Mouse (Mus musculus) forebrain, embryonic 14.5 days (tissue): ENCODE data around the gene Rgs6. TPM values are rescaled to one million over a fixed set of nuclear protein-coding genes. Genes with fewer than 3 reads are reported as not detected.

ENCODE experiments used
- ATAC-seq: fragments of 200-750 bp; cut with Nextera tagmentation; 2 replicates; pipeline ENCODE4 v1.8.0; 2017; ENCODE audit warnings: mild to moderate bottlenecking, moderate library complexity
- DNase-seq: peaks from one replicate; pipeline ENCODE4 v3.0.0-alpha.2; 2015; ENCODE audit warnings: low spot score
- H3K27ac ChIP-seq: fragments of 300-500 bp; sonication (generic); 2 replicates; pipeline ENCODE4 v1.5.1; 2014; ENCODE audit warnings: low read depth, mild to moderate bottlenecking, control low read depth, low read length, moderate library complexity
- H3K27me3 ChIP-seq: fragments of 300-500 bp; sonication (generic); replicated peaks from 2 replicates; pipeline ENCODE4 v1.6.1; 2014; ENCODE audit warnings: low read length, control low read depth, mixed read lengths; ENCODE audit not compliant: control insufficient read depth, insufficient read depth
- H3K36me3 ChIP-seq: fragments of 300-500 bp; sonication (generic); 2 replicates; pipeline ENCODE4 v1.6.1; 2014; ENCODE audit warnings: low read length, control low read depth; ENCODE audit not compliant: control insufficient read depth, insufficient read depth
- H3K4me1 ChIP-seq: fragments of 300-500 bp; sonication (generic); 2 replicates; pipeline ENCODE4 v1.6.1; 2014; ENCODE audit warnings: antibody characterized with exemption, low read length, control low read depth; ENCODE audit not compliant: control insufficient read depth, insufficient read depth
- H3K4me2 ChIP-seq: fragments of 300-500 bp; sonication (generic); 2 replicates; pipeline ENCODE4 v1.6.1; 2014; ENCODE audit warnings: mild to moderate bottlenecking, control low read depth, low read length
- H3K4me3 ChIP-seq: fragments of 300-500 bp; sonication (generic); 2 replicates; pipeline ENCODE4 v1.5.1; 2014; ENCODE audit warnings: low read depth, low read length, control low read depth
- H3K9ac ChIP-seq: fragments of 300-500 bp; sonication (generic); 2 replicates; pipeline ENCODE4 v1.6.1; 2014; ENCODE audit warnings: mild to moderate bottlenecking, low read length, control low read depth, moderate library complexity
- H3K9me3 ChIP-seq: fragments of 300-500 bp; sonication (generic); replicated peaks from 2 replicates; pipeline ENCODE4 v1.6.1; 2016; ENCODE audit warnings: low read length, control low read depth, mixed read lengths; ENCODE audit not compliant: control insufficient read depth
- WGBS: fragments of 180-500 bp; shearing (Covaris S2); extraction: QIAGEN DNeasy Blood & Tissue Kit; methylation state at CpG from one replicate; pipeline ENCODE4 v1.1.7; 2014; 5-methylcytosine and 5-hydroxymethylcytosine counted together
- polyA plus RNA-seq: library from polyadenylated mRNA; unstranded; fragments of >200 nt; fragmentation: Nextera tagmentation; extraction: Ambion mirVana; gene quantifications from 2 replicates; pipeline ENCODE4 v1.2.1, GENCODE M21; 2014

The Rgs6 gene
- polyA plus RNA-seq, 1 experiment from 2014 or later = 5.0 TPM

GRCm38 (mm10) chr12:83209461-83209860 lies 621.4 kb downstream of the Rgs6 start:
- Histone ChIP-seq H3K4me3 (no peak overlapping the region), H3K36me3 (no peaks in the 10 kb centered on the region), H3K27ac (no peak overlapping the region), H3K9ac (no peak overlapping the region), H3K27me3 (no peaks in the 10 kb centered on the region), H3K4me2 (no peak overlapping the region), H3K9me3 (no peaks in the 10 kb centered on the region), H3K4me1 (peaks cover 11% of the 10 kb centered on the region)
- WGBS = 12% methylated on average over 6 of the region's 6 CpGs
- ATAC-seq = no peak
- DNase-seq = peak; percentile 53

GRCm38 (mm10) chr12:83210294-83210693 lies 622.2 kb downstream of the Rgs6 start:
- Histone ChIP-seq H3K4me3 (no peak overlapping the region), H3K9ac (no peak overlapping the region), H3K27ac (no peak overlapping the region), H3K9me3 (no peaks in the 10 kb centered on the region), H3K4me1 (peaks cover 11% of the 10 kb centered on the region), H3K36me3 (no peaks in the 10 kb centered on the region), H3K27me3 (no peaks in the 10 kb centered on the region), H3K4me2 (no peak overlapping the region)
- DNase-seq = no peak
- WGBS = 75% methylated on average over 5 of the region's 5 CpGs
- ATAC-seq = no peak

- Histone ChIP-seq H3K27me3 (no peaks in the 10 kb centered on the region), H3K4me3 (no peak overlapping the region), H3K9me3 (no peaks in the 10 kb centered on the region), H3K4me2 (no peak overlapping the region), H3K36me3 (no peaks in the 10 kb centered on the region), H3K9ac (no peak overlapping the region), H3K27ac (no peak overlapping the region), H3K4me1 (peaks cover 11% of the 10 kb centered on the region)
- 84% methylated on average over 3 of the region's 3 CpGs for WGBS
- ATAC-seq (no peak), DNase-seq (no peak)
Measured at GRCm38 (mm10) chr12:83210735-83211134, 622.6 kb downstream of the Rgs6 start.

GRCm38 (mm10) chr12:83211146-83211822 lies 623.2 kb downstream of the Rgs6 start:
- peaks cover 11% of the 10 kb centered on the region for H3K4me1 ChIP-seq
- no peak overlapping the region for H3K4me3 ChIP-seq
- WGBS = 77% methylated on average over 7 of the region's 7 CpGs
- H3K27ac ChIP-seq = no peak overlapping the region
- no peaks in the 10 kb centered on the region for H3K36me3 ChIP-seq
- no peaks in the 10 kb centered on the region for H3K9me3 ChIP-seq
- H3K4me2 ChIP-seq = no peak overlapping the region
- no peak overlapping the region for H3K9ac ChIP-seq
- ATAC-seq = no peak
- H3K27me3 ChIP-seq = no peaks in the 10 kb centered on the region
- DNase-seq = no peak
